Mouse (Mus musculus) midbrain, embryonic 12.5 days (tissue): Measurements from ENCODE around the gene Trnp1. TPM values are rescaled to one million over a fixed set of nuclear protein-coding genes. Genes with fewer than 3 reads are reported as not detected.
"Not testable (repeated sequence)": the region's sequence is repeated elsewhere in the genome, so short reads cannot be mapped to it uniquely, and the experiment has no call there.

Experiments
- ATAC-seq: fragments of 200-750 bp; cut with Nextera tagmentation; 2 replicates; pipeline ENCODE4 v1.8.0; 2017; ENCODE audit warnings: low read depth, moderate TSS enrichment, moderate library complexity; ENCODE audit not compliant: low FRiP score
- H3K27ac ChIP-seq: fragments of 300-500 bp; sonication (generic); replicated peaks from 2 replicates; pipeline ENCODE4 v1.5.1; 2016; ENCODE audit warnings: mild to moderate bottlenecking
- H3K27me3 ChIP-seq: fragments of 300-500 bp; sonication (generic); 2 replicates; pipeline ENCODE4 v1.6.1; 2016; ENCODE audit warnings: mild to moderate bottlenecking
- H3K36me3 ChIP-seq: fragments of 300-500 bp; sonication (generic); 2 replicates; pipeline ENCODE4 v1.6.1; 2016
- H3K4me1 ChIP-seq: fragments of 300-500 bp; sonication (generic); 2 replicates; pipeline ENCODE4 v1.6.1; 2016
- H3K4me2 ChIP-seq: fragments of 300-500 bp; sonication (generic); replicated peaks from 2 replicates; pipeline ENCODE4 v1.6.1; 2016; ENCODE audit warnings: mild to moderate bottlenecking, moderate library complexity
- H3K4me3 ChIP-seq: fragments of 300-500 bp; sonication (generic); 2 replicates; pipeline ENCODE4 v1.5.1; 2016; ENCODE audit warnings: mild to moderate bottlenecking
- H3K9ac ChIP-seq: fragments of 300-500 bp; sonication (generic); replicated peaks from 2 replicates; pipeline ENCODE4 v1.6.1; 2016; ENCODE audit warnings: mild to moderate bottlenecking, moderate library complexity
- H3K9me3 ChIP-seq: fragments of 300-500 bp; sonication (generic); 2 replicates; pipeline ENCODE4 v1.6.1; 2016; ENCODE audit warnings: mild to moderate bottlenecking
- WGBS: fragments of 180-500 bp; shearing (Covaris S2); methylation state at CpG from one replicate; pipeline ENCODE4 v1.1.7; 2016; 5-methylcytosine and 5-hydroxymethylcytosine counted together
- polyA plus RNA-seq: library from polyadenylated mRNA; unstranded; fragments of >200 nt; fragmentation: Nextera tagmentation; extraction: Ambion mirVana; gene quantifications from 2 replicates; pipeline ENCODE4 v1.2.1, GENCODE M21; 2016

Trnp1 gene
- polyA plus RNA-seq = 1.9 and 2.3 TPM in 2 replicates

DNA sequence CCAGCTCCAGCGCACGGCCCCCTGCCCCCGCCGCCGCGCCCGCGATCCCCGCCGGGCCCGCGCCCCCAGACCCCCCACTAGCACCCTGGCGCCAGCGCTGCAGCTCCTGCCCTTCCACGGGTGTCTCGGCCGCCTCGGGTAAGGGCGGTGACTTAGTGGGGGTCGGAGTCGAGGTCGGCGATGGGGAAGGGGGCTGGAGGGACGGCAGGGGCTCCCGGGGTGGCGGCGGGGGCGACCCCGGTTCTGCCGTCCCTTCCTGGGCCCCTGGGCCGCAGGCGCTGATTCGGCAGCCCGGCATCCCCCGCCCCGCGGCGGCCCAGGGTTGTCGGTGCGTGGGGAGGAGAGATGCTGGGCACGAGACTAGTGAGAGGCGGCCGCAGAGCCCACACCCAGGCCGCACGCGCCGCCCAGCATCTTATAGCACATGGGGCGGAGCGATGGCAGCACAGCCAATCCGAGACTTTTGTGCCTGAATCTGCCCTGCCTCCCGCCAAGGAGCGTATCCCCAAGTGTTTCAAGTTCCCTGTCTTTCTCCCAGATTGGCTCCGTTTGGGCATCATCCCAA lies at the start of gene Trnp1:
TSS of gene Trnp1 (minus strand) at position 391 of the 565 bp plus-strand sequence.
- Histone ChIP-seq H3K4me3 (peak within 1 kb of the TSS; percentile 62), H3K9ac (peak within 1 kb of the TSS; percentile 61), H3K9me3 (no peaks in the 10 kb centered on the region), H3K4me1 (peaks cover 16% of the 10 kb centered on the region), H3K27ac (no peak within 1 kb of the TSS), H3K4me2 (peak within 1 kb of the TSS; percentile 100), H3K27me3 (peaks cover 94% of the 10 kb centered on the region), H3K36me3 (no peaks in the 10 kb centered on the region)
- WGBS = under 1% methylated on average over 37 of the region's 53 CpGs
- ATAC-seq = peak; percentile 81

DNA sequence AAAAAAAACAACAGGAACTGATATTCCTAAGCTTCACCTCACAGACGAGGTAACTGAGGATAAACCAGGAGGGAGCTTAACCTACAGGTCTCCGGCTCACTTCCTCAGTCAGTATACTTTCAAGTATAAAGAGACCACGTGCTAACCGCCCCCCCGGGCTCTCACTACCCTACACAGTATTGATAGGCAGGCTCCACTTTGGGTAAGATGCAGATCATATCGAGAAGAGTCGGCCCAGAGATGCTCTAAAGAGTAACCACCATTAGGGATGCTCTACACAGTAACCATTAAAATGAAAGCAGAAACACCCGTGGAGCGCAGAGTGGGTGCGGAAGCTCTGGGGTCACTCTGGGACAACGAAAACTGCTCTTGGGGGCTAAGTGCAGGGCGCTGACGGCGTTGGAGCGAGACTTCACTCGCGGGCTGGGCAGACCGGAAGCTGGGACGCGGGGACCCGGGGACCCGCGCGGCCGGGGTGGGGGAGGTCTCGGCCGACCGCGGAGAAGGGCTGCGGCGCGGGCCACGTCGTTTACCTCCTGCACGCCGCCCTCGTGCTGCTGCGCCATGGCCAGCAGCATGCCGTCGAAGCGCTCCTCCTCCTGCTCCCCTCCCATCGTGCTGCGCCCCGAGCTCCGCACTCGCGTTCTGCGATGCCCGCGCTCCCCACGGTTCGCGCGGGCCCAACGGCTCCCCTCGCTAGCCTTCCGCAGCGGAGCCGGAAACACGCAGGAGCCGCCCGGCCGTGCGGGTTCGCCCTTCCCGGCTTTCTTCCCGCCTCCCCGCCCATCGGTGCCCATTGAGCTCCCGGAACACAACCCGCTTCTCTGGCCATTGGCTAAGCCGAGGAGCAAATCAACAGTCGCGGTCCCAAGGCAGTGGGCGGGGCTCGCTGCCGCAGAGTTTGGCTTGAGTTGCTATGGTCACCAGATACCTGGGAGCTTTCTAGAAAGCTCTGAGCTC lies 47.2 kb upstream of the Trnp1 start, which contains the start of gene Nudc:
TSS of gene Nudc (minus strand) at position 725 of the 960 bp plus-strand sequence.
- Histone ChIP-seq H3K27ac (peak within 1 kb of the TSS; percentile 69), H3K9me3 (0 out of 2 replicates have a peak, but pooled peaks cover 4% of the 10 kb centered on the region), H3K36me3 (peaks cover 32% of the 10 kb centered on the region), H3K4me1 (peaks cover 20% of the 10 kb centered on the region), H3K4me2 (peak within 1 kb of the TSS; percentile 88), H3K4me3 (peak within 1 kb of the TSS; percentile 97), H3K9ac (peak within 1 kb of the TSS; percentile 87), H3K27me3 (no peaks in the 10 kb centered on the region)
- under 1% methylated on average over 64 of the region's 77 CpGs for whole genome bisulfite sequencing
- peak; percentile 97 for ATAC-seq

DNA sequence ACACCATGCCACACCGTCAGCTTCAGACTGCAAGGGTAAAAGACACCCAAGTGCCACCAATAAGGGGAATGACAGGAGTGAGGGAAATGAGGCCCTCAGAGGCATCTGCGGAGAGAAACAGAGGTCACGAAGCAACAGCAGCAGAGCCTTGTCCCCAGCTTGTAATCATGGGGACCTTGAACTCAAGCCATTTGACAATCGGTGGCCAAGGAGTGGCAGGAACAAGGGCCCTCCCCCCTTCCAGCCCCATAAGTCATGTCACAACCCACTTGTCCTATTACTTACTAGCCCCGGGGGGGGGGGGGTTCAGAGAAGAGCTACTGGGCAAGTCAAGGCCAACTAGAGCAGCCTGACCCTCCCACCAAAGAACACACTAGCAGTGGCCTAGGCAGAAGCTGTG lies 38.3 kb upstream of the Trnp1 start:
- Histone ChIP-seq H3K27ac (no peak overlapping the region), H3K4me3 (no peak overlapping the region), H3K9me3 (no peaks in the 10 kb centered on the region), H3K4me2 (no peak overlapping the region), H3K9ac (no peak overlapping the region), H3K27me3 (no peaks in the 10 kb centered on the region), H3K4me1 (no peaks in the 10 kb centered on the region), H3K36me3 (peaks cover 99% of the 10 kb centered on the region)
- ATAC-seq = no peak
- WGBS = 93% methylated on average over 5 of the region's 5 CpGs

DNA sequence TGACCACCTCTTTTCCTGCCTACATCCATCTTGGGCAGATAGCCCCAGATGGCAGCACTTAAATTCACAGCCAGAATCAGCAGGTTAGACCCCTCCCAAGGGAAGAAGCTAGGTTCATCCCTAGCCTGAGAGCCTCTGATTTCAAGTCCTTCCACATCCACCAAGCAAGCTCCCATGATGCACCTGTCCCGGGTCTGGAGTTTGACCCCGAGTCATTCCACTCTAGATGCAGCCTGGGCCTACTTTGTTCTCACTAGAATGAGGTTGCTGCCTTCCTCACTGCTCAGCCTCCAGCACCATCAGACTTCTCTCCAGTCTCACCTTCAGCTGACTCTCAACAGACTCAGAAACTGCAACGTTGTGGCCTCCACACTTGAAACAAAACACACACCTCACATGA lies 37.7 kb upstream of the Trnp1 start:
- WGBS = 84% methylated on average over 3 of the region's 3 CpGs
- no peak overlapping the region for H3K4me3 ChIP-seq
- ATAC-seq = no peak
- H3K36me3 ChIP-seq = peaks cover 99% of the 10 kb centered on the region
- no peak overlapping the region for H3K9ac ChIP-seq
- no peak overlapping the region for H3K4me2 ChIP-seq
- H3K27me3 ChIP-seq = no peaks in the 10 kb centered on the region
- H3K9me3 ChIP-seq = no peaks in the 10 kb centered on the region
- H3K4me1 ChIP-seq = no peaks in the 10 kb centered on the region
- H3K27ac ChIP-seq = no peak overlapping the region

DNA sequence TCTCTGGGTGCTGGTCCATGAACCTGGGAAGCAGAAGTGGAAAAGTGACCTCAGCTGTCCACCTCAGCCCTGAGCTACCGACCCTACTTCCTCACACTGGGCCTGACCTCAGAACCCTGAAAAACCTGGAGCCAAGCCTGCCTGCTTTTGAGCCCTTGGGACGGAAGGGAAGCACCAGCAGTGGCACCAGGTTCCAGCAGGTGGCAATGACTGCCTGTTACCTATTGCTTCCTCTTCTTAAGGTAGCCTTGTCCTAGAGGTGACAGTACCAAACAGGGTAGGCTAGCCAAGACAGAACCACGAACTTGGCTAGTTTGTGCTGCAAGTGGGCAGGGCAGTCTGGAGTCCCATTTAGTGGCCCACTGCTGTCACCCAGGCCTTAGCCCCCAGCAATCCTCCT lies 34.4 kb upstream of the Trnp1 start:
- Histone ChIP-seq H3K36me3 (peaks cover 95% of the 10 kb centered on the region), H3K27ac (no peak overlapping the region), H3K9me3 (no peaks in the 10 kb centered on the region), H3K4me2 (no peak overlapping the region), H3K4me1 (no peaks in the 10 kb centered on the region), H3K9ac (no peak overlapping the region), H3K4me3 (no peak overlapping the region), H3K27me3 (no peaks in the 10 kb centered on the region)
- 95% methylated on average over 3 of the region's 3 CpGs for WGBS
- ATAC-seq = no peak

DNA sequence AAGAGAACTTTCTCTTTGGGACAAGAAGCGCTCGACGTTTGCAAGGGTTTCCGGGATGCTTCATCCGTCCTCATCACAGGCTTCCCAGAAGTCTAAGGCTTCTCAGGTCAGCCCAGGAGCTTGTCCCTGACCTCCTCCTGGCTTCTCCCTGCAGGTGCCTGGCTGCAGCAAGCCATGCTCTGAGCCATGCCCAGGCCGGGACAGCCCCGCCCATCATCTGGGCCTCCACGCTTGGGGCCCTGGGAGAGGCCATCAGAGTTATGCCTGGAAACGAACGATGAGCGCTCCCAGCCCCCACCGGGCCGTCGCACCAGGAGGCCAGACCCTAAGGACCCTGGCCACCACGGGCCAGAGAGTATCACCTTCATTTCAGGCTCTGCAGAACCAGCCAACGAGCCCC lies 29.4 kb upstream of the Trnp1 start:
- peaks cover 46% of the 10 kb centered on the region for H3K36me3 ChIP-seq
- ATAC-seq = no peak
- H3K9ac ChIP-seq = no peak overlapping the region
- H3K4me3 ChIP-seq = no peak overlapping the region
- H3K27me3 ChIP-seq = 0 out of 2 replicates have a peak, but pooled peaks cover 5% of the 10 kb centered on the region
- 79% methylated on average over 16 of the region's 16 CpGs for WGBS
- H3K4me1 ChIP-seq = no peaks in the 10 kb centered on the region
- no peak overlapping the region for H3K4me2 ChIP-seq
- no peak overlapping the region for H3K27ac ChIP-seq
- no peaks in the 10 kb centered on the region for H3K9me3 ChIP-seq

DNA sequence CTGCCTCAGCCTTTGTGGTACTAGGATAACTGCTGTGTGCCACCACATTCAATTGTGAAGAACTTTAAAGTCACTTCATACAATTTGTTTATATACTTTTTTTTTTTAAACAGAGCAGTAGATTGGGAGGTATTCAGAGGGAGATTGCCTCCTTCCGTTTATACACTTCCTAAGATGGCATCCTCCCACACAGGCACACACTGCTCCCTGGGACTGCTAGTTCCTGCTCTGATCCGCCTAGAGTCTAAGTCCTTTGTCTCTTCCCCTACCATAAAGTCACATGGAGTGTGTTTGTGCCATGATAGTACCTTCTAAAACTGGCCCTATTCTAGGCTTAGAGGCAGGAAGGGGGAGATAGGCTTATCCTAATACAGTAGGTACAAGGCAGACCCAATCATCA lies 23.2 kb upstream of the Trnp1 start:
- no peak for ATAC-seq
- H3K4me1 ChIP-seq = peaks cover 5% of the 10 kb centered on the region; the same call in 1 of the 2 replicates
- no peak overlapping the region for H3K4me3 ChIP-seq
- H3K27me3 ChIP-seq = peaks cover 56% of the 10 kb centered on the region
- 66% methylated on average over 2 of the region's 2 CpGs for WGBS
- no peak overlapping the region for H3K9ac ChIP-seq
- no peak overlapping the region for H3K27ac ChIP-seq
- no peaks in the 10 kb centered on the region for H3K9me3 ChIP-seq
- H3K4me2 ChIP-seq = no peak overlapping the region
- no peaks in the 10 kb centered on the region for H3K36me3 ChIP-seq

DNA sequence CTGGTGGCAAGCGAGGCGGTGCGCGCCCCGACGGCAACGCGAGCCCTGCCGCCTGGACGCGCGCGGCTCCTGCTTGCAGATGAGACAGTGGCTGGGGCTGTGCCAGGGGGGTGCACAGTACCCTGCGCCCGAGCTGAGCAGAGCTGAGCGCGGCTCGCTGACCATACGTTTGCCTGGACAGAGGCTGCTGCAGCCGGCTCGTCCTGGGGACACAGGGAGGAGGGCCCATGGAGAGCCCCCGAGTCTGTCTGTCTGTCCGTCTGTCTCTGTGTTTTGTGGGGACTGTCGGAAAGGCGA lies 21.0 kb upstream of the Trnp1 start:
- WGBS = 9% methylated on average over 23 of the region's 25 CpGs
- Histone ChIP-seq H3K27ac (no peak overlapping the region), H3K4me3 (peak overlapping the region; percentile 32), H3K4me2 (peak overlapping the region; percentile 38), H3K9me3 (0 out of 2 replicates have a peak, but pooled peaks cover 2% of the 10 kb centered on the region), H3K4me1 (peaks cover 5% of the 10 kb centered on the region; the same call in 1 of the 2 replicates), H3K36me3 (no peaks in the 10 kb centered on the region), H3K9ac (no peak overlapping the region), H3K27me3 (peaks cover 62% of the 10 kb centered on the region)
- no peak for ATAC-seq

DNA sequence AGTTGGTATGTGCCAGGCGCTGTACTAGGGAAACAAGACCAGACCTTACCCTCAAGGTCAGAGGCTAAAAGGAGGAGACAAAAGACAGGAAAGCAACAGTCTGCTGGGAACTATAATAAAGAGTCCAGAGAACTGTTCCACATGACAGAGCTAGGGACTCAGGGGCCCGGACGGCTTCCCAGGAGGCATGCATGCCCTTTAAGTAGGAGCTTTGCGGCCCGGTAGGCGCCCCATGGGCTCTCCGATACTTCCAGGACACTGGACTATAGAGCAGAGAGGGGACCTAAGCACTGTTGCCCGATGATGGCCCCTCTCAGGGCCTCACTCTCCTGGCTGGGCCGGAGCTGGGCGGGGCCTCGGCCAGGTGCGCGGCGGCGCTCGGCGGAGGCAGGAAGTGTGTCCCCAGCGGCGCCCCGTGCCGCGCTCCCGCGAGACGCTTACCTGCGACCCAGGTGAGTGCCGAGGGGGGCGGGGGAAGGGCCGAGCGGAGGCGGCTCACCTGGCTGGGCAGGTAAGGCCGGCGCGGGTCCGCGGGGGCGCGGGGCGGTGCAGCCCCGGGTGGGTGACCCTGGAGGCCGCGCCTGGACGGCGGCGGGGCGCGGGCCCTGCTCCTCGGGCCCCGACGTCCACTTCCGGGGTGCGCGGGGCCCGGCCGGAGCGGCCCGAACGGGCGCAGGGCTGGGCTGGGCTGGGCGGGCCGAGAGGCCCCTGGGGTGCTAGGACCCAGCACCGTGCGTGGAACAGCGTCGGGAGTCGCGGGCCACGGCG lies 20.4 kb upstream of the Trnp1 start, which contains the start of gene Kdf1:
TSS of gene Kdf1 (plus strand) at position 363 of the 768 bp plus-strand sequence.
- 0 out of 2 replicates have a peak, but pooled peaks cover 2% of the 10 kb centered on the region for H3K9me3 ChIP-seq
- H3K27ac ChIP-seq = no peak within 1 kb of the TSS
- ATAC-seq = no peak
- H3K36me3 ChIP-seq = no peaks in the 10 kb centered on the region
- H3K4me3 ChIP-seq = peak within 1 kb of the TSS; percentile 32
- no peak within 1 kb of the TSS for H3K9ac ChIP-seq
- H3K4me1 ChIP-seq = peaks cover 5% of the 10 kb centered on the region; the same call in 1 of the 2 replicates
- WGBS = 7% methylated on average over 40 of the region's 69 CpGs
- H3K4me2 ChIP-seq = peak within 1 kb of the TSS; percentile 38
- peaks cover 62% of the 10 kb centered on the region for H3K27me3 ChIP-seq

DNA sequence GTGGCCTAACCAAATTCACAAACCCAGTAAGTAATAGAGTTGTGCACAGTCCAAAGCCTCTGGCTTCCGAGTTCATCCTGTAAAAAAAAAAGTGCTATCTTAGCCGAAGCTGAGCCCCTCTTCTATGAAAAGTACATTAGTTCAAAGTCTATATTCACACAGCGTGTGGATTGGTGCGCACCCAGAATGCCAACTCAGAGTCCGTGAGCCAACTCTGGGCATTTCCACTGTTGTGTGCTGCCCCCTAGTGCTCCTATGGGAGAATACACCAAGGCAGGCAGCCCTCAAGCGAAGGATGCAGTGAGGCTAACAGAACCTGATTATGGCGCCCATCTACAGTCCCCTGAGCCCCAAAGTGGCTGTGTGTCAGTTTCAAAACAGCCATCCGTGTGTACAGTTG lies 14.6 kb upstream of the Trnp1 start:
- Histone ChIP-seq H3K9me3 (0 out of 2 replicates have a peak, but pooled peaks cover 2% of the 10 kb centered on the region), H3K27me3 (peaks cover 21% of the 10 kb centered on the region), H3K4me1 (no peaks in the 10 kb centered on the region), H3K4me3 (no peak overlapping the region), H3K4me2 (no peak overlapping the region), H3K36me3 (no peaks in the 10 kb centered on the region), H3K9ac (no peak overlapping the region), H3K27ac (no peak overlapping the region)
- ATAC-seq = no peak
- WGBS = 11% methylated on average over 8 of the region's 8 CpGs

DNA sequence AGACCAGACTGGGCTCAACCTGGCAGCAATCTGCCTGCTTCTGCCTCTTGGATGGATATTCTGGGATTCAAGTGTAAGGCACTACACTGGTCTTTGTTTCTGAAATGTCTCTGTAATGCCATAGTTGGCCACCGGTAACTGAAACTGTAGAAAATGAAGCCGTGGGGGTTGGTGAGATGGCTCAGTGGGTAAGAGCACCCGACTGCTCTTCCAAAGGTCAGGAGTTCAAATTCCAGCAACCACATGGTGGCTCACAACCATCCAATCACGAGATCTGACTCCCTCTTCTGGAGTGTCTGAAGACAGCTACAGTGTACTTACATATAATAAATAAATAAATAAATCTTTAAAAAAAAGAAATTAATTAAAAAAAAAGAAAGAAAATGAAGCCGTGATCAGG lies 14.2 kb upstream of the Trnp1 start:
- not testable (repeated sequence) for H3K9me3 ChIP-seq, H3K4me3 ChIP-seq, H3K27ac ChIP-seq, ATAC-seq, H3K4me1 ChIP-seq, H3K36me3 ChIP-seq, H3K9ac ChIP-seq, H3K4me2 ChIP-seq
- 64% methylated on average over 5 of the region's 5 CpGs for WGBS
- peaks cover 17% of the 10 kb centered on the region for H3K27me3 ChIP-seq
